Mouse (Mus musculus) MEL (cell line): Measurements from ENCODE around the gene Cds2. TPM values are rescaled to one million over a fixed set of nuclear protein-coding genes. Genes with fewer than 3 reads are reported as not detected.
"Not testable (repeated sequence)": the region's sequence is repeated elsewhere in the genome, so short reads cannot be mapped to it uniquely, and the experiment has no call there.

ENCODE experiments used
- DNase-seq: peaks from one replicate; pipeline ENCODE4 v3.0.0; 2011; ENCODE audit warnings: low read depth, low spot score
- H3K27ac ChIP-seq: 2 replicates; pipeline ENCODE4 v1.5.1; 2012; ENCODE audit warnings: low read depth, mild to moderate bottlenecking, control low read depth, low read length, moderate library complexity; ENCODE audit not compliant: control insufficient read depth
- H3K27me3 ChIP-seq, 2 experiments: fragments of 150-350 bp in 1 of 2; sonication (generic) in 1 of 2; 2 replicates each; pipeline ENCODE4 v1.6.1; 2012; ENCODE audit warnings: low read length in 2 of 2, mild to moderate bottlenecking in 2 of 2, improper control_type of control experiment in 1 of 2, moderate library complexity in 1 of 2; ENCODE audit not compliant: insufficient read depth in 2 of 2, control insufficient read depth in 1 of 2
- H3K36me3 ChIP-seq, 2 experiments: 2 replicates each; pipeline ENCODE4 v1.6.1; 2012 to 2014; ENCODE audit warnings: low read length in 2 of 2, improper control_type of control experiment in 1 of 2, inconsistent platforms in 1 of 2, mild to moderate bottlenecking in 1 of 2; ENCODE audit not compliant: insufficient read depth in 2 of 2, control insufficient read depth in 1 of 2
- H3K4me1 ChIP-seq, 2 experiments: fragments of 150-350 bp in 1 of 2; sonication (generic) in 1 of 2; 2 replicates each; pipeline ENCODE4 v1.6.1; 2012; ENCODE audit warnings: low read length in 2 of 2, improper control_type of control experiment in 1 of 2, mild to moderate bottlenecking in 1 of 2; ENCODE audit not compliant: insufficient read depth in 2 of 2, control insufficient read depth in 1 of 2
- H3K4me3 ChIP-seq, 2 experiments: fragments of 150-350 bp in 1 of 2; sonication (generic) in 1 of 2; 2 replicates each; pipeline ENCODE4 v1.5.1; 2012; ENCODE audit warnings: low read depth in 2 of 2, low read length in 2 of 2, mild to moderate bottlenecking in 2 of 2, moderate library complexity in 2 of 2, control low read depth in 1 of 2, improper control_type of control experiment in 1 of 2; ENCODE audit not compliant: control insufficient read depth in 1 of 2, insufficient read depth in 1 of 2
- H3K79me2 ChIP-seq: 2 replicates; pipeline ENCODE4 v1.6.1; 2012; ENCODE audit warnings: mild to moderate bottlenecking, low read length, moderate library complexity; ENCODE audit not compliant: control insufficient read depth, poor library complexity, insufficient read depth
- H3K9ac ChIP-seq: 2 replicates; pipeline ENCODE4 v1.6.1; 2012; ENCODE audit warnings: low read depth, mild to moderate bottlenecking, control low read depth, low read length, moderate library complexity; ENCODE audit not compliant: control insufficient read depth, poor library complexity, severe bottlenecking
- H3K9me3 ChIP-seq: fragments of 150-350 bp; sonication (generic); replicated peaks from 2 replicates; pipeline ENCODE4 v1.6.1; 2012; ENCODE audit warnings: mild to moderate bottlenecking, low read length, improper control_type of control experiment, moderate library complexity; ENCODE audit not compliant: insufficient read depth
- CHD1 ChIP-seq: IDR thresholded peaks from 2 replicates; pipeline ENCODE4 v1.6.1; 2012; ENCODE audit warnings: low read depth, mild to moderate bottlenecking, inconsistent platforms, low read length, improper control_type of control experiment
- CHD2 ChIP-seq: IDR thresholded peaks from 2 replicates; pipeline ENCODE4 v1.6.1; 2011; ENCODE audit warnings: low read length, improper control_type of control experiment
- CTCF ChIP-seq, 3 experiments: IDR thresholded peaks in 2 of 3; conservative IDR thresholded peaks in 1 of 3; 2 replicates each; pipeline ENCODE4 v1.5.1; 2011 to 2012; ENCODE audit warnings: low read length in 3 of 3, low read depth in 2 of 3, mild to moderate bottlenecking in 2 of 3, improper control_type of control experiment in 1 of 3, inconsistent platforms in 1 of 3, mixed read lengths in 1 of 3, moderate library complexity in 1 of 3; ENCODE audit not compliant: control insufficient read depth in 1 of 3, insufficient read depth in 1 of 3, poor library complexity in 1 of 3, severe bottlenecking in 1 of 3
- ETS1 ChIP-seq: IDR thresholded peaks from 2 replicates; pipeline ENCODE4 v1.6.1; 2012; ENCODE audit warnings: low read depth, mild to moderate bottlenecking, inconsistent platforms, low read length, improper control_type of control experiment, moderate library complexity
- GABPA ChIP-seq: IDR thresholded peaks from 2 replicates; pipeline ENCODE4 v1.6.1; 2012; ENCODE audit warnings: low read depth, mild to moderate bottlenecking, inconsistent platforms, low read length, improper control_type of control experiment, moderate library complexity
- GATA1 ChIP-seq: IDR thresholded peaks from 2 replicates; pipeline ENCODE4 v1.6.1; 2011; ENCODE audit warnings: low read depth, low read length, improper control_type of control experiment
- HCFC1 ChIP-seq: IDR thresholded peaks from 2 replicates; pipeline ENCODE4 v1.6.1; 2012; ENCODE audit warnings: low read depth, mild to moderate bottlenecking, inconsistent platforms, low read length, improper control_type of control experiment, moderate library complexity
- KAT2A ChIP-seq: conservative IDR thresholded peaks from 2 replicates; pipeline ENCODE4 v1.6.1; 2012; ENCODE audit warnings: low read depth, low read length, improper control_type of control experiment, inconsistent platforms
- MAFK ChIP-seq: IDR thresholded peaks from 2 replicates; pipeline ENCODE4 v1.6.1; 2011; ENCODE audit warnings: low read depth, mild to moderate bottlenecking, low read length, improper control_type of control experiment, borderline replicate concordance
- MAX ChIP-seq: IDR thresholded peaks from 2 replicates; pipeline ENCODE4 v1.6.1; 2011; ENCODE audit warnings: low read length, improper control_type of control experiment
- MAZ ChIP-seq: IDR thresholded peaks from 2 replicates; pipeline ENCODE4 v1.6.1; 2012; ENCODE audit warnings: low read depth, mild to moderate bottlenecking, inconsistent platforms, low read length, improper control_type of control experiment
- MEF2A ChIP-seq: IDR thresholded peaks from 2 replicates; pipeline ENCODE4 v1.6.1; 2014; ENCODE audit warnings: low read depth, mild to moderate bottlenecking, inconsistent platforms, low read length, improper control_type of control experiment; ENCODE audit not compliant: poor library complexity, insufficient replicate concordance, severe bottlenecking; ENCODE audit errors: extremely low read depth
- MXI1 ChIP-seq: IDR thresholded peaks from 2 replicates; pipeline ENCODE4 v1.6.1; 2011; ENCODE audit warnings: mild to moderate bottlenecking, low read depth, low read length, improper control_type of control experiment
- NELFE ChIP-seq: IDR thresholded peaks from 2 replicates; pipeline ENCODE4 v1.6.1; 2011; ENCODE audit warnings: low read depth, low read length, improper control_type of control experiment
- NRF1 ChIP-seq: IDR thresholded peaks from 2 replicates; pipeline ENCODE4 v1.6.1; 2014; ENCODE audit warnings: low read depth, mild to moderate bottlenecking, inconsistent platforms, low read length, improper control_type of control experiment, moderate library complexity; ENCODE audit not compliant: poor library complexity, insufficient read depth, severe bottlenecking
- POLR2A ChIP-seq, 2 experiments: IDR thresholded peaks; 2 replicates each; pipeline ENCODE4 v1.6.1; 2011 to 2012; ENCODE audit warnings: low read length in 2 of 2, mild to moderate bottlenecking in 2 of 2, control low read depth in 1 of 2, improper control_type of control experiment in 1 of 2, low read depth in 1 of 2, moderate library complexity in 1 of 2; ENCODE audit not compliant: control insufficient read depth in 1 of 2, insufficient read depth in 1 of 2, poor library complexity in 1 of 2
- RCOR1 ChIP-seq: IDR thresholded peaks from 2 replicates; pipeline ENCODE4 v1.6.1; 2012; ENCODE audit warnings: low read depth, mild to moderate bottlenecking, inconsistent platforms, low read length, improper control_type of control experiment
- SMC3 ChIP-seq: IDR thresholded peaks from 2 replicates; pipeline ENCODE4 v1.6.1; 2011; ENCODE audit warnings: low read depth, low read length, improper control_type of control experiment
- TAL1 ChIP-seq: IDR thresholded peaks from 2 replicates; pipeline ENCODE4 v1.6.1; 2012; ENCODE audit warnings: mild to moderate bottlenecking, inconsistent platforms, low read length, moderate library complexity, mixed read lengths
- UBTF ChIP-seq: IDR thresholded peaks from 2 replicates; pipeline ENCODE4 v1.6.1; 2012; ENCODE audit warnings: low read depth, mild to moderate bottlenecking, inconsistent platforms, low read length, improper control_type of control experiment, moderate library complexity, borderline replicate concordance; ENCODE audit not compliant: insufficient read depth
- ZMIZ1 ChIP-seq: IDR thresholded peaks from 2 replicates; pipeline ENCODE4 v1.6.1; 2012; ENCODE audit warnings: low read depth, mild to moderate bottlenecking, inconsistent platforms, low read length, improper control_type of control experiment, moderate library complexity
- polyA plus RNA-seq, 2 experiments: library from polyadenylated mRNA; stranded (reverse) in 1 of 2; unstranded in 1 of 2; fragments of >175 nt in 1 of 2; fragments of >200 nt in 1 of 2; gene quantifications; 2 replicates each; pipeline versions ENCODE4 v1.2.1 to v1.2.4; 2012; ENCODE audit warnings: low replicate concordance in 2 of 2, low read depth in 1 of 2; ENCODE audit not compliant: insufficient read length in 2 of 2, insufficient read depth in 1 of 2, missing spikeins in 1 of 2
- total RNA-seq: library from RNA; depleted of rRNA; stranded (reverse); fragments of 300-350 nt; gene quantifications from 2 replicates; pipeline ENCODE4 v1.2.3, GENCODE M21; 2012

The Cds2 gene
- total and polyA plus RNA-seq, 3 experiments: 8.8 to 28.5 TPM; not detected in 1

GRCm38 (mm10) chr2:132235291-132235690, 27.7 kb upstream of the Cds2 start:
- H3K27ac ChIP-seq: no peak overlapping the region
- H3K9me3 ChIP-seq: no peaks in the 10 kb centered on the region
- no peak overlapping the region for H3K9ac ChIP-seq
- H3K79me2 ChIP-seq: no peaks in the 10 kb centered on the region
- no peaks in the 10 kb centered on the region for H3K36me3 ChIP-seq
- no peaks in the 10 kb centered on the region for H3K27me3 ChIP-seq
- no peak for TF ChIP-seq POLR2A (IDR thresholded peaks at IDR 0.05; ENCODE audit: control insufficient read depth in 1 of 2, insufficient read depth in 1 of 2, low read depth in 1 of 2, low read length in 2 of 2, poor library complexity in 1 of 2)
- no peak for TF ChIP-seq RCOR1
- no peak for TF ChIP-seq ETS1
- no peak for TF ChIP-seq MAFK
- H3K4me1 ChIP-seq: no peaks in the 10 kb centered on the region
- DNase-seq: no peak
- no peak overlapping the region for H3K4me3 ChIP-seq

GRCm38 (mm10) chr2:132235975-132236374, 27.0 kb upstream of the Cds2 start:
- Histone ChIP-seq H3K9ac (no peak overlapping the region), H3K27me3 (no peaks in the 10 kb centered on the region), H3K4me3 (no peak overlapping the region), H3K79me2 (no peaks in the 10 kb centered on the region), H3K27ac (no peak overlapping the region), H3K4me1 (no peaks in the 10 kb centered on the region), H3K9me3 (no peaks in the 10 kb centered on the region), H3K36me3 (peaks cover 0 to 4% of the 10 kb centered on the region in 2 experiments; a peak in 2 of 4 replicates)
- no peak for DNase-seq
- TF ChIP-seq MAFK (no peak), MAX (no peak), RCOR1 (no peak), HCFC1 (no peak), KAT2A (no peak), ZMIZ1 (no peak), SMC3 (no peak), GABPA (no peak), CHD1 (no peak), GATA1 (no peak), UBTF (no peak), NELFE (no peak), MAZ (no peak), CHD2 (no peak), CTCF (IDR thresholded peaks at IDR 0.05 in 2 of 3, conservative IDR thresholded peaks at IDR 0.05 in 1 of 3; ENCODE audit: control insufficient read depth in 1 of 3, insufficient read depth in 1 of 3, low read depth in 2 of 3, low read length in 3 of 3, poor library complexity in 1 of 3, severe bottlenecking in 1 of 3) (no peak), MEF2A (no peak), MXI1 (no peak), POLR2A (IDR thresholded peaks at IDR 0.05; ENCODE audit: control insufficient read depth in 1 of 2, insufficient read depth in 1 of 2, low read depth in 1 of 2, low read length in 2 of 2, poor library complexity in 1 of 2) (no peak), TAL1 (no peak), NRF1 (no peak)

- not testable (repeated sequence) for H3K36me3 ChIP-seq, H3K27ac ChIP-seq, H3K27me3 ChIP-seq, H3K9me3 ChIP-seq, H3K4me1 ChIP-seq, DNase-seq, H3K4me3 ChIP-seq, H3K79me2 ChIP-seq, H3K9ac ChIP-seq
Observed at GRCm38 (mm10) chr2:132239434-132239833, 23.5 kb upstream of the Cds2 start.
